Mouse (Mus musculus) embryonic facial prominence, embryonic 11.5 days (tissue): ENCODE results near the gene Mid2. TPM values are rescaled to one million over a fixed set of nuclear protein-coding genes. Genes with fewer than 3 reads are reported as not detected.

Experiments
- ATAC-seq: fragments of 200-750 bp; cut with Nextera tagmentation; replicated peaks from 2 replicates; pipeline ENCODE4 v1.8.0; 2017; ENCODE audit warnings: low read depth; ENCODE audit not compliant: insufficient number of reproducible peaks, low FRiP score, low TSS enrichment
- DNase-seq: peaks from one replicate; pipeline ENCODE4 v3.0.0-alpha.2; 2015; ENCODE audit warnings: low spot score
- H3K27ac ChIP-seq: fragments of 300-500 bp; sonication (generic); replicated peaks from 2 replicates; pipeline ENCODE4 v1.5.1; 2014; ENCODE audit warnings: mild to moderate bottlenecking, low read depth, low read length, control low read depth
- H3K27me3 ChIP-seq: fragments of 300-500 bp; sonication (generic); 2 replicates; pipeline ENCODE4 v1.6.1; 2014; ENCODE audit warnings: mild to moderate bottlenecking, low read length, moderate library complexity, mixed read lengths; ENCODE audit not compliant: control insufficient read depth, insufficient read depth
- H3K36me3 ChIP-seq: fragments of 300-500 bp; sonication (generic); replicated peaks from 2 replicates; pipeline ENCODE4 v1.6.1; 2014; ENCODE audit warnings: low read depth, mild to moderate bottlenecking, low read length, moderate library complexity, mixed read lengths; ENCODE audit not compliant: control insufficient read depth, insufficient read depth
- H3K4me1 ChIP-seq: fragments of 300-500 bp; sonication (generic); 2 replicates; pipeline ENCODE4 v1.6.1; 2014; ENCODE audit warnings: low read length, mixed read lengths; ENCODE audit not compliant: control insufficient read depth, insufficient read depth
- H3K4me2 ChIP-seq: fragments of 300-500 bp; sonication (generic); 2 replicates; pipeline ENCODE4 v1.6.1; 2014; ENCODE audit warnings: low read depth, mild to moderate bottlenecking, control low read depth, low read length, moderate library complexity
- H3K4me3 ChIP-seq: fragments of 300-500 bp; sonication (generic); 2 replicates; pipeline ENCODE4 v1.5.1; 2014; ENCODE audit warnings: low read depth, low read length, control low read depth
- H3K9ac ChIP-seq: fragments of 300-500 bp; sonication (generic); replicated peaks from 2 replicates; pipeline ENCODE4 v1.6.1; 2014; ENCODE audit warnings: mild to moderate bottlenecking, control low read depth, low read length
- H3K9me3 ChIP-seq: fragments of 300-500 bp; sonication (generic); replicated peaks from 2 replicates; pipeline ENCODE4 v1.6.1; 2016; ENCODE audit warnings: mild to moderate bottlenecking, low read length, inconsistent platforms, mixed read lengths; ENCODE audit not compliant: control insufficient read depth
- WGBS: fragments of 180-500 bp; shearing (Covaris S2); extraction: QIAGEN DNeasy Blood & Tissue Kit; methylation state at CpG from one replicate; pipeline ENCODE4 v1.1.7; 2014; 5-methylcytosine and 5-hydroxymethylcytosine counted together
- polyA plus RNA-seq: library from polyadenylated mRNA; unstranded; fragments of >200 nt; fragmentation: Nextera tagmentation; extraction: Ambion mirVana; gene quantifications from 2 replicates; pipeline ENCODE4 v1.2.1, GENCODE M21; 2014

Mid2 gene
- polyA plus RNA-seq, 1 experiment from 2014 or later: 3.0 TPM

DNA sequence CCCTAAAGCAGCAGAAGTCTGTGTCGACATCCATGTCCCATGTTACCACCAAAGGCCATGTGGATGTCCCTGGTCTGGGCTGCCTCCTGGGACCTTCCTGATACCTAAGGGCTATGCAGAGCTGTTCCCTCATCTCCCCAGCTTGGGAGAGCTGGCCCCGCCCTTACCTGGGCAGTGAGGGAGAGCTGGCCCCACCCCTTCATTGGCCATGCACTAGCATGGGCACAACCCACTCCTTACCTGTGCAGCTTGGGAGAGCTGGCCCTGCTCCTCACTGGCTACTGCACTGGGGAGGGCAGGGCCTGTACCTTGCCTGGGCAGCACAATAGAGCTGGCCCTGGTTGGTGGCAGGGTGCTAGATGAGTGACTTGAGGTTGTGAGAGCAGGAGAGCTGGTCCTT, 140.9 kb downstream of the Mid2 start:
- no peak overlapping the region for H3K4me2 ChIP-seq
- no peak overlapping the region for H3K9ac ChIP-seq
- no peaks in the 10 kb centered on the region for H3K27me3 ChIP-seq
- H3K27ac ChIP-seq: no peak overlapping the region
- no peaks in the 10 kb centered on the region for H3K9me3 ChIP-seq
- no peak for ATAC-seq
- 95% methylated on average over 2 of the region's 2 CpGs for WGBS
- H3K4me1 ChIP-seq: no peaks in the 10 kb centered on the region
- DNase-seq: no peak
- H3K36me3 ChIP-seq: no peaks in the 10 kb centered on the region
- no peak overlapping the region for H3K4me3 ChIP-seq

DNA sequence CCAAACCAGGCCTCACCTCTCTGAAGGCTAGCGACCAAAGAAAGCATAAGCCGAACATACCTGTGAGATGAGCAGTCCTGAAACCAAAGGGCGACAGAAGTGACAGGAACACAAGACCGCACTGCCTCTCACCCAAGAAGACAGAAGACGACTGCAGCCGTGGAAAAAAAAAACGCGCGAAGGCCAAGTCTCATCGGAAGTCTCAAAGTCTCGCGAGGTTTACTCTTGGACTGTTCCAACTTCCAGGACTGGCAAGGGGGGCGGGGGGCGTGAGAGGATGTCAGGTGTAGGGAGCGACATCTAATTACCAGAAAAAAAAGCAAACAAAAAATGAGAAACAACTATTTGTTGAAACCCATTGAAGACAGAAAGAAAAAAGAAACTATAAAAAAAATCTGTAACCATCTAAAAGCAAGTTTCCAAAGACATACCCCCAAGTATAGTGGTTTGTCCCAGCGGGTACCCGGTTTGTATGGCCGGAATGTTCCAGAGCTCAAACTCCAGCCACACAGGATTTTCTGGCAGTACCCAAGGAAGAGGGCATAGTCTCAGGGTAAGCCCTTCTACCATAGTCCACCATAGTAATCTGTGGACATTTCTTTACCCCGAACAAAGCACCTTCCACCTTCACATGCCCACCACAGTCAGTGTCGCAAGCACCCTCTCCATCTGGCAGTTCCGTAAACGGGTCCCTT, 149.1 kb downstream of the Mid2 start, which contains the start of gene Tex13b:
Tex13b (minus strand) TSS at position 122 of the 695 bp plus-strand sequence.
- Histone ChIP-seq H3K4me3 (no peak within 1 kb of the TSS), H3K36me3 (no peaks in the 10 kb centered on the region), H3K9ac (no peak within 1 kb of the TSS), H3K27me3 (no peaks in the 10 kb centered on the region), H3K4me1 (no peaks in the 10 kb centered on the region), H3K27ac (no peak within 1 kb of the TSS), H3K9me3 (no peaks in the 10 kb centered on the region), H3K4me2 (no peak within 1 kb of the TSS)
- no peak for DNase-seq
- WGBS: 94% methylated on average over 22 of the region's 22 CpGs
- no peak for ATAC-seq

Other genes starting within 250 kb of the Mid2 start
- gene Prps1, start 208.0 kb upstream of the Mid2 start, polyA plus RNA-seq: 84.2 and 88.4 TPM in 2 replicates
- gene Tsc22d3, start 63.9 kb upstream of the Mid2 start, polyA plus RNA-seq: 137 and 141 TPM in 2 replicates
- gene Tex13b, start 148.8 kb downstream of the Mid2 start, polyA plus RNA-seq: not detected in 2 replicates
- gene Vsig1, start 243.0 kb downstream of the Mid2 start, polyA plus RNA-seq: 0.10 TPM in 1 of 2 replicates, not detected in the other